Mouse (Mus musculus): ENCODE results near the gene Herc6.

The Herc6 gene

DNA sequence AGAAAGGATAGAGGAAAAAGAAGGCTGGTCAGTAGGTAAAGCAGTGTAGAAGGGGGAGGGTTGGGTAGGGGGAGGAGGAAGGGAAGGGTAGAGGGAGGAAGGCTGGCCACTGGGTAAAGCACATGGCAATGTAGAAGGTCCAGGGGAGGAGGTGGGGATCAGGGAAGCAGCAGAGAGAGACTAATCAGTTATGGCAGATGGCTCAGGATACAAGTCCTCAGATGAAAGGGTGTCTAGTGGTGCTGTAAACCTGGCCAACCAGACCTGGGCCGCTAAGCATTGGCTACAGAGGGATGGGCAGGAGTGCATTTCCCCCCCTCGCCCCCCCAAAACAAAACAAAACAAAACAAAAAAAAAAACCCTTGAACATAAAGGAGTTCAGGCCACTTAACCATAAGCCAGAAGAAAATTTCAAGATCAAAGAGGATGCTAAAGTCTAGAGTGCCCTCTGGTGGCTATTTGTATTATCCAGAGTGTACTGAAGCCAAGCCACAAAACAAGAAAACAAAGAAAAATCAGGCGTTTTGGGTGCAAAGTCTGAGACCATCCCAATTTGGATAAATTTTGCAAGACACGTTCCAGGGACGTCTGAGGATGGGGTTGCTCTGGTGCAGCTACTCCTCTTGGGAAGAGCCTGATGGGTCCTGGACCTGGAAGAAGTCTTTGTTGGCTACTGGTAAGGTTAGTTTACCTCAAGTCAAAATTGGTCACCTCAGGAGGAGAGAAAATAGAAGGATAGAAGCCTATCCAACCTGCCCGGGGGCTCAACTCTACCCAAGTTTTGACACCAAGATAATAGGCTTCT, 10.4 kb upstream of the Herc6 start:
- in situ Hi-C loops (cut with MboI, MseI) = loop anchor here (5.0 kb wide), 2 partner anchors 68 to 763 kb away; no protein-coding TSS in a partner anchor

DNA sequence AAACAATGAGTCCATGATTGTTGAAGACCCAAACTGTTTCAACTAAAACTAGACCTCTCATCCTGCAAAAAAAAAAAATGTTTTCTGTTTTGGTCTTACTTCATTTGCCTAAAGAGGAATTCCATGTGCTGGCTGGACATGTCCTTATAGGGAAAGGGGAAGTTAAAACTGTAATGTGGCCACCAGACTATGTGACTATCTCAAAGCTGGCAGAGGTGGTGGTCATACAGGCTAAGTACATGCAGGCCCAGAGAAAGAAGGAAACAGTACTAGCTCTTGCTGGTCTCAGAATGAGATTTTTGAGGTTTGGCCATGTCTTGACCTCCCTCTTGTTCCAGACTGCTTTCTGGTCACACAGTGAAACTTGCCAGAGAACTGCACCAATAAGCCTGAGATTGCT, 9.2 kb upstream of the Herc6 start:
- in situ Hi-C loops (cut with MboI, MseI) = loop anchor here (5.0 kb wide), 2 partner anchors 69 to 764 kb away; no protein-coding TSS in a partner anchor

DNA sequence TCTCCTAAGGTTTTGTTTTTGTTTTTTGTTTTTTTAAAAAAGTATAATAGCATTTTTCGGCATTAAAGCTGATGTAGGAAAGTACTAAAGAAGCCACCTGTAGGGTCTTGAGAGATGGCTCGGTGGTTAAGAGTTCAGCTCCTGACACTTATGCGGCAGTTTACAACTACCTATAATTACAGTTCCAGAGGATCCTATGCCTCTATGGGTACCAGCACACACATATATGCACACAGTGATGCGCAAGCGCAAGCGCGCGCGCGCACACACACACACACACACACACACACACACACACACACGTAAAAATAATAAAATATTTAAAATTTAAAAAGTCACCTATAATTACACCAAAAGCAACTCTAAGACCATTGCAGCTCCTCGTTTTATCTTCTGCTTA, 795 bp downstream of the Herc6 start:
- in situ Hi-C loops (cut with MboI, MseI) = no loop called here

DNA sequence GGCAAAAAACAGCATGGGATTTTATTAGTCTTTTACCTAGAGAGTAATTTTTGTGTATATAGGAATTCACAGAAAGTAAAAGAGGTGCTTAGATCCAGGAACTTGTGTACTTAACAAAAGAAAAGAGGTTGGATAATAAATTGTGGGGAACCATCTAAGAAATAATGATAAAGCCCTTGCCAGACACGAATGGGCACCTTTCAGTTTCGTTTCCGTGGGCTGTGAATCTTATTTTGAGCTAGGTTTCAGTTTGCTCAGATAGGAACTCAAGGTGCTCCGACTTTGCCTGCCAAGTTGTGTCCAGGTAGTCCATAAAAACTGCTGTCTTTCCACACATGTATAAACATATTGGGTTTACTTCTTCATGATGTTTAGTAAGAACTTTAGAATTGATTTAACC, 1.6 kb downstream of the Herc6 start:
- in situ Hi-C loops (cut with MboI, MseI) = no loop called here

DNA sequence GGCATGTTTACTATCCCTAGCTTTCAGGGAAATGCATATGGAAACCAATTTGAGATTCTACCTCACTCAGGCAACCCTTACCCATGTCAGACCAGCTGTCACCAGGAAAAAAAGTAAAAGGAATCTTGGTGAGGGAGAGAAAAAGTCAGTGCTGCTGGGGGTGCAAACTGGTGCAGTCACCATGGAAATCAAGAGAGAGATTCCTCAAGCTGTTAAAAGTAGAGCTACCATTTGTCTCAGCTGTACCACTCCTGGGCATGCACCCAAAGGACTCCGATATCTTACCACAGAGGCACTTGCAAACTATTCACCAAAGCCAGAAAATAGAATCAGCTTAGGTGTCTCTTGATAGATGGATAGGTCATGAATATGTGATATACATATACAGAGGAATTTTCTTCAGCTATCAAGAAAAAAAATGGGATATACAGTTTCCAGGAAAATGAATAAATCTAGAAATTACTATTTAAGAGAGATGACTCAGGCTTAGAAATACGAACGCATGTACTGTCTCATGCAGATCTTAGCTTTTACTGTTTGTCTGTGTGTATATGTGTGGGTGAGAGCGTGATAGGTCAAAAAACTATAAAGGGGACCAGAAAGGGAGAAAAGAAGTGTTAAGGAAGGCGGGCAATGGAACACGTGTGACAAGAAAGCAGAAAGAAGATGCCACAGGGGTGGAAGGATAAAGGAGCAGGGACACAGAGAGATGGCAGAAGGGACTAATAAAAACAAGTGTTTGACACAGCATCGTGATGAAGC, 24.9 kb downstream of the Herc6 start:
- in situ Hi-C loops (cut with MboI, MseI) = no loop called here

DNA sequence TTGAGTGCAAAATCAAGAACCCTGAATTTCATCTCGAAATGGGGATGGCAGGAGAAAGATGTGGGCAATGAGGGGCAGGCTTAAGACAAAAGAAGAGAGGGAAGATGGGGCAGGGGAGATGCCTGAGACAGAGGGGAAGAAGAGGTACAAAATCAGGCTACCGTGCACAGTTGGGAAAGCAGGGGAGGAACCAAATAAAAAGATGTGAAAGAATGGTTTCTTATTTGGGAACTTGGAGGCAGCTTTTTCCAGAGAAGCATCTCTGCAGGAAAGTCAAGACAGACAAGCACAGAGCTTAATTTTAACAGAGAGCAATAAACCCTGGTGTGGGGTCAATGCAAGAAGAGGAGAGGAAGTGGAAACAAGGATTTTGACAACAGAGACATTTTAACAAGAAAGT, 27.2 kb downstream of the Herc6 start:
- in situ Hi-C loops (cut with MboI, MseI) = no loop called here

DNA sequence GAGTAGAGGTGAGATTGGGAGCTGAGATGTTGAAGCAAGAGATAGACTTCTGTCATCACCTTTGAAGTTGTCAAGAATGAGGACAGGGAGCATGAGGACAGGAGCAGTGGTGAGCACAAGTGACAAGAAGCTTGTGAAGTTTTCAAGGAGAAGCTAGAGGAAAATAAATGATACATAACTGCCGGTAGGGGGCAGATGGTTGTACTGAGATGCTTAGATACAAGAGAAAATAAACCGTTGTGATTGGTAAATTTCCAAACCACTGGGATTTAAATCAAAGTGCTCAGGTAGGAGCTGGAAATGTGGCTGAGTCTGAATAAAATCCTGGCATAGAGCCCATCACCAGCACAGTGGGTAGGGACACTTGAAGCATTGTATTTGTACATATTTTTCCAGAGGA, 28.8 kb downstream of the Herc6 start:
- in situ Hi-C loops (cut with MboI, MseI) = no loop called here

DNA sequence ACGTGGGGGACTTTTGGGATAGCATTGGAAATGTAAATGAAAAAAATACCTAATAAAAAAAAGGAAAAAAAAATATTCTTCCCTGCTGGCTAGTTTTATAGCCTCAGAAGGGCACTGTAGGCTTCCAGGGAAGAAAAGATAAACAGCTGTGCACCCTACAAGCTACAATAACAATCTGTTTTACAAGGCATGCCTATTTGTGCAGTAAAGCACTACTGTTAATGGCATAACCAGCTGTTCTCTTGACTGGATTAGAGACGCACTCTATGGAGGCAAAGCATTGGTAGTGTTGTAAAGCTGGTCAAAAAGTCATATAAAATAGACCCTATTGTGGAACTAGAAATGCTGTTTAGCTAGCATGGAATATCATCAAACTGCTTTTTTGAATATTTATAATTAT, 35.0 kb downstream of the Herc6 start:
- in situ Hi-C loops (cut with MboI, MseI) = no loop called here

DNA sequence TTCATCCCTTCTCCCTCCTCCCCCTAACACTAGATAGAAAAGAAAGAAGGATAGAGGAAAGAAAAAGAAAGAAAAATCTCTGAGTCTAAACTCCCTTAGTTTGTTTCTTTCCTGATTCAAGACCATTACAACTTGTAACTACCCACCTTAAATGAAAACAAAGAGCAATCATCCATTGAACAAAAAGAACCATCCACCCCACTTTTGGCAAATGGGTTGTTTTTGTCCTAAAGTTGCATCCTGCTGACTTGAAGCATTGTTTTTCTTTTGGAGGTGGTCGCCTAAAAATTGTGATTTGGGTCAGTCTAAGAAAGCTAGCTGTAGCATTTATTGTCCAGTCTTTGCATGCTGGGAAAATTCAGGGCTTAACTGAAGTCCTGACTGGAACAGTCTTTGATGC, 58.7 kb downstream of the Herc6 start:
- in situ Hi-C loops (cut with MboI, MseI) = no loop called here

DNA sequence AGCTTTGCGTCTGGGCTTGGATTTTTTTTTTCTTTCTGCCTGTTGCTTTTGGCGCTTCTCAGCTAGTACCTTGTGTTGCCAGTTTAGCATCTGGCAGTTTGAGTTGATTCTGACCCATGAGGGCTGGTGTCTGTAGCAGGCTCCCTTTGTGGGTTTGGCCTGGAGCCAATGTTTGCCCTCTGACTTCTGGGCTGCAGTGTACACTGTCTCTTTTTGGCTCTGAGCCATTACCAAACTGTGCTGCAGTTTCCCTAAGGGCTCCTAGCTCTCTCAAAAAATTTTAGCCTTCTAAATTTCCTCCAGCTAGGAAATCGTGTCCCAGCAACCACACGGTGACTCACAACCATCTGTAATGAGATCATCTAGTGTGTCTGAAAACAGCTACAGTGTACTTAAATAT, 61.0 kb downstream of the Herc6 start:
- in situ Hi-C loops (cut with MboI, MseI) = no loop called here

DNA sequence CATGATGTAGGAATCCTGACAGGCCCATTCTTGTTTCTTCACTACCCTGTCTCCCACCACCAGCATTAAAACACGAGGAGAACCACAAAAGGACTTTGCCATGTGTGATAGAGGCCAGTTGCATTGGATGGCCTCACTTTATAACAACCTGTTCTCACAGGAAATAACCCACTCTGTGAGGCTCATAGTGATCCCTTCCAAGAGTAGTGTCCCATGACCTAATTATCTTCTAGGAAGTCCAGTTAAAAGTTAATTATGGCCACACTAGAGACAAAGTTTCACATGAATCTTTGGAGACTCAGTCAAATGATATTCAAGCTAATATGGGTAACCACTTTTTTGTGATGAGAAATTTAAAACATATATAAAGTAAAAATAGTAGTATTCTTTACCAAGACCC, 66.5 kb downstream of the Herc6 start:
- in situ Hi-C loops (cut with MboI, MseI) = no loop called here

DNA sequence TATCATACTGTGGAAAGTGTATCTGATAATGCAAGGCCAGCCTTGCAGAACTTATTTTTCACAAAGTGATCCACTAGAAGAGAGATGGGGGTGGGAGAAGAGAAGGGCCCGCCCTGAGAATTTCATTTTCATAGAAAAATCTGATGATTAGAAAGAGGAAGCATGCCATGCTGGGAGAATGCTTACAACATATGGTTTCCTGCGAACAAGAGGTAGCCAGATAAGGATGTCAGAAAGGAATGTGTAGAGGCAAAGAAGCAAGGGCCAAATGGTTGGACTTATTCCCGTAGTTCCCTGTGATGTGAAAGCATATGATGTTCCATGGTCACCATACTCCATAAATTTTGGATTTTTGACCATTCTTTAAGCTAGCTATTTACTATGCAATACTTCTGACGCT, 80.5 kb downstream of the Herc6 start:
- in situ Hi-C loops (cut with MboI, MseI) = no loop called here

DNA sequence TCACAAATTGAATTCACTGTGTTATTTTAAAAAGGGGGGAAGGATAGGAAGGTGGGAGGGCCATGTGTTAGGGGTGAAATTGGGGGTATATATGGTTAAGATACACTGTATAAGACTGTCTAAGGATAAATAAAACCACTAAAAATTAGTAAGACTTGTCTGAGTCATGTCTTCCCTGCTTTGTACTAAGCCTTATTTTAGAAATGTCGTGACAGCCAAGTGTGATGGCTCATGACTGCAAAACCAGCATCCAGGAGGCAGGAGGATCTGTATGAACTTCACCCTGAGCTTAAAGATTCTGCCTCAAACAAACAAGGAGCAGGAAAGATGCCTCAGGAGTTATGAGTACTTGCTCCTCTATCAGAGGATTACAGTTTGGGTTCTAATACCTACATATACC, 103.4 kb downstream of the Herc6 start:
- in situ Hi-C loops (cut with MboI, MseI) = no loop called here

DNA sequence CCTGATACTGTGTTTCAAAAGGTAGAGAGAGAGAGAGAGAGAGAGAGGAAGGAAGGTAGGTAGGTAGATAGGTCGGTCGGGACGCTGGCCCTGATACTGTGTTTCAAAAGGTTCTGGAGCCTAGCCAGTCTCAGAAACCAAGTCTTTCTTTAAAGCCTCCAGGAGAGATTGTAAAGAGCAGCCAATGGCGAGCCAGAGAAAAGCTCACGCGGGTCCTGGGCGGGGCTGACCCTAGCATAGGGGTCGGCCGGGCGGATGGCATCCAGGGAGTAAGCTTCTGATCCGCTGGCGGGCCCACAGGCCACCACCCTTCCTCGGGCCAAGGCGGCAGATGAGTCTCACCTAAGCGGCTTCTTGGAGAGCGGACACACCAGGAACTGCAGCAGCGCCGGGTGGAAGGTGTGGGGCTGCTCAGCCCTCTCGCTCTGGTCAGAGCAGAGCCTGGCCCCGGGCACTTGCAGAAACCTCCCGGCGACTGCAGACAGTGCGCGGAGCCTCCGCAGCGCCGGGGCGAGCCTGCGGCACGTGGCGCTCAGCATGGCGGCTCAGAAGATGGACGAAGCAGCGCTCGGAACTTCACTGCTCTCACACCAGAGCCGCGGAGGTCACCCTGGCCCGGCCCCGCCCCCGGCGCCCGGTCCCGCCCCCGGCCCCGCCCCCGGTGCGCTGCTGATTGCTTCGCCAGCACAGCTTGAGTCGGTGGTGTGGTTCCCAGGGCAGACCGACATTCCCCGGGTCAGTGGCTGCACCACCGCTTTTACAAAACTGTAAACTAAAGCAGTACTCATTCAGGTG, 110.9 kb downstream of the Herc6 start, which contains the start of gene Pyurf:
Gene Pyurf (minus strand): TSS at position 612 of the 795 bp plus-strand sequence.
- in situ Hi-C loops (cut with MboI, MseI) = loop anchor here (5.0 to 10.0 kb wide), 2 partner anchors 154 to 767 kb away; partner anchors contain the start of genes Nt5c3, Ppm1k and Vmn1r4

DNA sequence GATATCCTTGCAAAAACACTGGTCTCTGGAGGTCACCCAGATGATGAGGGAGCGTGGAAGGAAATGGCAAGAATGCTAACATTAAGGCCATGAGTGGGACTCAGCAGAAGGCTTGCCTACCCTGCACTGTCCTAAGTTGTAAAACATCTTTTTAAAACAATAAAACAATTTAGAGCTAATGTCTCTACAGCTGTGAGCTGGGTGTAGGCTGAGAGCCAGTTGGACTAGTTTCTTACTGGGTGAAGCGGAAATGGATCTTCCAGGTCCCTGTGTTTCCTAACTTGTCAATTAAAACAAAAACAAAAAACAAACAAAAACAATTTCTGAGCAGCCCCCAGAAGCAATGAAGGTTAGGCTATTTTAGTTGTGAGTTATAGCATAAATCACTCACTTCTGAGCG, 112.3 kb downstream of the Herc6 start:
- in situ Hi-C loops (cut with MboI, MseI) = loop anchor here (5.0 to 10.0 kb wide), 2 partner anchors 156 to 768 kb away; partner anchors contain the start of genes Nt5c3, Ppm1k and Vmn1r4

DNA sequence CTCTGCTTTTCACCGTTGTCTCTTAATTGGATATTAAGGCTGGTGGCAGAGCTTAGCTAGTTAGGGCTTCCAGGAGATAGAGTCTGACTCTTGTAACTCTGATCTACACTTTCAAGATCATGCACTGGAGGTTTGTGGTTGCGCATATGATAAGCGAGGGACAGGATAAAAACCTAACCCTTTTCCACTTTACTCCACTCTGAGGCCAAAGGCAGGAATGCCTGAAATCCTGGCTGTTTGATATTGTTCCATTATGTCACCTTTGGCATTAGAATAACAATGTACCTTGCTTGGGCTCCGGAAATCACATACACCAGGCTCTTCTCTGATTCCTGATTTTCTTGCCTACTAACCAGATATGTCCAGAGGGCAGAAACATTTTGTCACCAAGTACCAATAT, 120.9 kb downstream of the Herc6 start:
- in situ Hi-C loops (cut with MboI, MseI) = loop anchor here (25.0 kb wide), 2 partner anchors 936 to 1486 kb away; no protein-coding TSS in a partner anchor

DNA sequence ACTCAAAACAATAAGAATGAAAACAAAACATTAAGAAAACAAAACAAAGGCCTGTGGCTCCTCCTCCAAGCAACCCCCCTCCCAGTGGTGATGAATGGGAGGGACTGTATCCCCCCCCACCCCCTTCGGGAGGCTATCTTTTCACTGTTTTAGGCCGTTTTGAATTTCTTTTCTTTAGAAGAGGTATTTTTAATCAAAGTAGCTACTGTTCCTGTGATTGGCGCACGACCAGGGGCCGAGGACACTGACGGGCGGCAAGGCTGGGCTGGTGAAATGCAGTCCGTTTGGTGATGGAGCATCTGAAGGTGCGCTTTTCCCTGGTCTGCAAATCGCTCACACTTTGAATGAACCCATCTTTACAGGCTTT, 121.6 kb downstream of the Herc6 start, which contains the start of gene Lancl2:
Gene Lancl2 (plus strand): TSS at position 165 of the 367 bp plus-strand sequence.
- in situ Hi-C loops (cut with MboI, MseI) = loop anchor here (25.0 kb wide), 2 partner anchors 935 to 1485 kb away; no protein-coding TSS in a partner anchor

DNA sequence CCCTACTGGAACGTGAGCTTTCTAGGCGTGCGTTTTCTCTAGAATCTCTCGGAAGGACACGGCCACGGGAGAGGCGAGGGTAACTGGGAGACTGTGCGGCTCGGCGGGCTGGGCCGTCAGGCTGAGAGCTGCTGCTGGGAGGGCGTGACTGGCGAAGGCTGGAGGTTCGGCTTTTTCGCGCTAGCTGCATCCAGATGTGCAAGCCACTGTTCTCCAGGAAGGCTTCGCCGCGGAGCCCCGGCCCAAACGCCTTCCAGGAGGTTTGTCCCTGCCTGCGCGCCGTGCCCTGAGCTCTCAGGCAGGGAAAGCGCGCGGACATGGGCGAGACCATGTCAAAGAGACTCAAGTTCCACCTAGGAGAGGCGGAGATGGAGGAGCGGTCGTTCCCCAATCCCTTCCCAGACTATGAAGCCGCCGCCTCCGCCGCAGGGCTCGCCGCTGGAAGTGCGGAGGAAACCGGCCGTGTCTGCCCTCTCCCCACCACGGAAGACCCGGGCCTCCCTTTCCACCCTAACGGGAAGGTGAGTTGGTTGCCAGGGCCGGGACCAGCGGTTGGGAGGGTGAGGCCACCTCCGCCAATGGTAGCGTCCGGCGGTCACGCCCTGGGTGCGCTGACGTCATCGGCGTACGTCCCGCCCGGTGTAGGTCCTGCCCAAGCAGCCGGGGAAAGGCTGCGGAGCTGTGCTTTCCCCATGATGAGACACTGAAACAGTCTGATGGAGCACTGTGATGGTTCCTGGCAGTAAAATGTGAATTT, 122.1 kb downstream of the Herc6 start:
- in situ Hi-C loops (cut with MboI, MseI) = loop anchor here (25.0 kb wide), 2 partner anchors 934 to 1484 kb away; no protein-coding TSS in a partner anchor

DNA sequence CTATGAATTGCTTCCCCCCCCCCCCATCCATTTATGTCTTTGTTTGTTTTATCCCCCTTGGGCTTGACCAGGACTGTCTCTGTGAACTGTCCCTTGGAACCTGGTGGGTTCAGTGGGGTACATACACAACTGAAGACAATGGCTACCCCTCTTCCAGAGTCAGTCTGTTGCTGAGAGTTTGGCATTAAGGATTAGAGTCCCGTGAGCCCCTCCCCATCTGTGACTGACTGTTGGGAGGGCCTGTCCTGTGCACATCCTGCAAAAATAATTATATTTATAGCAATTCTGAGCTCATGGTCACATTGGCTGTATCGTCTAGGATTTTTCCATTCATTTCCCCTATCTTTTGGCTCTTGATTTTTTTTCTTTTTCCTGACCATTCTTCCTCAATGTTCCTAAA, 122.9 kb downstream of the Herc6 start:
- in situ Hi-C loops (cut with MboI, MseI) = loop anchor here (25.0 kb wide), 2 partner anchors 934 to 1484 kb away; no protein-coding TSS in a partner anchor

DNA sequence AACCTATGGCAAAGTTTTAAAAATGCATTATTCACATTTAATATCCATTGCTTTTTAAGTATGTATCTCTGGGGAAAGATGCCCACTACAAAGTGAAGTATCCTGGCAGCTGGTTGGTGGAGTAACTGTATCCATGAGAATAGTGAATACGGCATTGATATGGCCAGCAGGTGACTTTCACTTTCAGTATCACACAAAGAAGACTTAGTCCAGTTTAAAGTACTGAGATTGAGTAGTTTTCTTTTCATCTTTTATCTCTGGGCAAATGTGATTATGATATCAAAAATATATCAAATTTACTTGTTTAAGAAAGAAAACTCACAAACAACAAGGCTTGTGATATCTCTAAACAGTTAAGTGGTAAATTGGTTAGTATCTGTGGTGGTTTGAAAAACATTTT, 125.9 kb downstream of the Herc6 start:
- in situ Hi-C loops (cut with MboI, MseI) = loop anchor here (25.0 kb wide), 2 partner anchors 931 to 1481 kb away; no protein-coding TSS in a partner anchor

DNA sequence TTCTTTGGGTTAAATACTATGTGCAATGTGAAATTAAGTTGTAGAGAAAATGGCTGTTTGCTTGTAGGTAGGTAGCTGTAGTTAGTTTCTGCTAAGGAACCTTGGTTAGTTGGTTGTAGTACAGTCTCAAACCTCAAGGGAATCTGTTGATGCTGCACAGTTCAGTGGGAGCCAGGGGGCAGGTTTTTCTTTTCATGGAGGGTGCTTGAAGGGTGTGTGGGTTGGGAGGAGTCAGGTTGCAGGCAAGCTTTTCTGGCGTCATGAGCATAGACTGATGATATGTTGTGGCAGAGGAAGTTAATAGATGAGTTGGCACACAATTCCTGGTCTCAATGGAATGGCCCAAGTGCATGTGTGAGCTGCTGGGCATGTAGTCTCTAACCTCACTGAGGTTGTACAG, 130.9 kb downstream of the Herc6 start:
- in situ Hi-C loops (cut with MboI, MseI) = loop anchor here (5.0 to 25.0 kb wide), 3 partner anchors 111 to 1476 kb away; no protein-coding TSS in a partner anchor

All from regulatory T cell (primary cell).